Mouse (Mus musculus) stomach, postnatal 0 days (tissue): ENCODE data around the gene Mag.

Source experiments
- CTCF ChIP-seq: IDR thresholded peaks from 2 replicates; pipeline ENCODE4 v1.5.1; 2016; ENCODE audit warnings: antibody characterized with exemption, low read depth, mild to moderate bottlenecking, moderate library complexity
- EP300 ChIP-seq: optimal IDR thresholded peaks from 2 replicates; pipeline ENCODE3; 2016; ENCODE audit warnings: antibody characterized with exemption

GRCm38 (mm10) chr7:30887568-30888188, 27.0 kb downstream of the Mag start:
- no peak for TF ChIP-seq CTCF
- no peak for TF ChIP-seq EP300
